Mouse (Mus musculus) liver, embryonic 13.5 days (tissue): ENCODE data around the gene Them4. TPM values are rescaled to one million over a fixed set of nuclear protein-coding genes. Genes with fewer than 3 reads are reported as not detected.

Experiments used
- ATAC-seq: fragments of 200-750 bp; cut with Nextera tagmentation; 2 replicates; pipeline ENCODE4 v1.8.0; 2017; ENCODE audit warnings: low read depth, mild to moderate bottlenecking, moderate number of reproducible peaks, moderate library complexity
- DNase-seq: peaks from one replicate; pipeline ENCODE4 v3.0.0; 2022
- H3K27ac ChIP-seq: fragments of 300-500 bp; sonication (generic); 2 replicates; pipeline ENCODE4 v1.5.1; 2015; ENCODE audit warnings: moderate library complexity, mild to moderate bottlenecking, inconsistent platforms
- H3K27me3 ChIP-seq: fragments of 300-500 bp; sonication (generic); 2 replicates; pipeline ENCODE4 v1.6.1; 2015; ENCODE audit warnings: mild to moderate bottlenecking, inconsistent platforms
- H3K36me3 ChIP-seq: fragments of 300-500 bp; sonication (generic); 2 replicates; pipeline ENCODE4 v1.6.1; 2015; ENCODE audit warnings: mild to moderate bottlenecking, inconsistent platforms
- H3K4me1 ChIP-seq: fragments of 300-500 bp; sonication (generic); replicated peaks from 2 replicates; pipeline ENCODE4 v1.6.1; 2015; ENCODE audit warnings: inconsistent platforms
- H3K4me2 ChIP-seq: fragments of 300-500 bp; sonication (generic); 2 replicates; pipeline ENCODE4 v1.6.1; 2015; ENCODE audit warnings: inconsistent platforms, mild to moderate bottlenecking, moderate library complexity
- H3K4me3 ChIP-seq: fragments of 300-500 bp; sonication (generic); replicated peaks from 2 replicates; pipeline ENCODE4 v1.5.1; 2015; ENCODE audit warnings: mild to moderate bottlenecking, inconsistent platforms
- H3K9ac ChIP-seq: fragments of 300-500 bp; sonication (generic); 2 replicates; pipeline ENCODE4 v1.6.1; 2015; ENCODE audit warnings: mild to moderate bottlenecking, inconsistent platforms
- H3K9me3 ChIP-seq: fragments of 300-500 bp; sonication (generic); replicated peaks from 2 replicates; pipeline ENCODE4 v1.6.1; 2016; ENCODE audit warnings: inconsistent platforms
- WGBS: fragments of 180-500 bp; shearing (Covaris S2); methylation state at CpG from one replicate; pipeline ENCODE4 v1.1.7; 2015; ENCODE audit not compliant: insufficient replicate concordance; 5-methylcytosine and 5-hydroxymethylcytosine counted together
- polyA plus RNA-seq: library from polyadenylated mRNA; unstranded; fragments of >200 nt; fragmentation: Nextera tagmentation; extraction: Ambion mirVana; gene quantifications from 2 replicates; pipeline ENCODE4 v1.2.1, GENCODE M21; 2015

The Them4 gene
- polyA plus RNA-seq, 1 experiment from 2014 or later: 2.6 TPM

DNA sequence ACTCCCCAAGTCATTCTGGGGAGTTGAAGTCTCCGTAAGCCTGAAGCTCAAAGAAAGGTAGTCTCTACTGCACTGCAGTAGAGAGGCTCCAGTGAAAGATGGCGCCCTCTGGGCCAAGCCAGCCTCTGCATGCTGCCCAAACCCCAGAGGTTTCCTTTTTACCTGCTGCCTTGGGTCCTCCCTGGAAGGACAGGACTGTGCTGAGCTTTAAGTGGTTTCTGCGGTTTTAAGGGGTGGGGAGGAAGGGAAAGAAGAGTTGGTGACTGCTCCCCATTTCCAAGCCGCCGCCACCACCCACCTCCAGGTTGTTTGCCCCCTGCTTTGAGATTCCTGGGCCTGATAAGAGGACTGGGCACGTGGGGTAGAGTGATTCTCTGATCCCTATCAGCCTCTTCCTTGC, 58.7 kb downstream of the Them4 start:
- H3K27ac ChIP-seq: no peak overlapping the region
- H3K4me3 ChIP-seq: no peak overlapping the region
- H3K4me2 ChIP-seq: no peak overlapping the region
- DNase-seq (no peak), ATAC-seq (no peak)
- H3K9me3 ChIP-seq: no peaks in the 10 kb centered on the region
- H3K27me3 ChIP-seq: peaks cover 33% of the 10 kb centered on the region
- H3K4me1 ChIP-seq: peaks cover 9% of the 10 kb centered on the region
- no peaks in the 10 kb centered on the region for H3K36me3 ChIP-seq
- WGBS: 42% methylated on average over 6 of the region's 6 CpGs
- H3K9ac ChIP-seq: no peak overlapping the region

DNA sequence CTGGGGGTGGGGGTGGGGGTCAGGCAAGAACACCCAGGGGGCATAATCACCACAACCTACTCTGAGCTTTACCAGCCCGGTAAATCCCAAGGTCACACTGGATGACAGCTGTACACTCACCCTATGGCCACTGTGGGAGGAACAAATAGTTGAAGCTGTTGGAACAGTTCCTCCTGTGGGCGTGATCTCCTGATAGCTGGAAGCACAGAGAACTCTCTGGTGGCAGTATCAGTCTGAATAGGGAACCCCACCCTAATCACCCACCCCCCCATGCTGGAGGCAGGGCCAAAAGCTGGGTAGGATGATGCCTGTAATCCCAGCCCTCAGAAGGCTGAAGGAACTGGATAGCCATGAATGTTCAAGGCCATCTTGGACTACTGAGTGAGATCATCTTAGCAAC, 59.8 kb downstream of the Them4 start:
- Histone ChIP-seq H3K4me1 (peaks cover 12% of the 10 kb centered on the region), H3K9me3 (no peaks in the 10 kb centered on the region), H3K4me2 (no peak overlapping the region), H3K9ac (no peak overlapping the region), H3K27ac (no peak overlapping the region), H3K36me3 (no peaks in the 10 kb centered on the region), H3K27me3 (peaks cover 22% of the 10 kb centered on the region), H3K4me3 (no peak overlapping the region)
- ATAC-seq (peak; percentile 45), DNase-seq (no peak)
- 27% methylated on average over 2 of the region's 2 CpGs for WGBS

DNA sequence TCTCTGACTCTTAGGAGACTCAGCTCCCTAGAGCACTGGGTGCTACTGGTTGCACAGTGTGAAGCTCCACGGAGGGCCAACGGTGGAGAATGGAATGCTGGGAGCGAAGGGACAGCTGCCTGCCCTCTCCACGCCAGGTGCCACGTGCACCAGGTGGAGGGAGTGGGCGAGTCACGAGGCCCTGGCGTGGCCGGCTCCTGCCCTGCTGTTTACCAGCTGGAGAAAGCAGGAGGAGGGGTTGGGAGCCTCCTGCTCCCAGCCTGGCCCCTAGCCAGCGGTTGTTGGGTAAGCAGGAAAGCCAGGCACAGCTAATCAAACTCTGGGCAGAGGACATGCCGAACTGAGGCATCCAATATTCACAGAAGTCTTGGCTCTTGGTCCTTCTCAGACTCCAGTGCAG, 61.7 kb downstream of the Them4 start:
- Histone ChIP-seq H3K36me3 (no peaks in the 10 kb centered on the region), H3K9me3 (no peaks in the 10 kb centered on the region), H3K4me3 (no peak overlapping the region), H3K9ac (no peak overlapping the region), H3K4me1 (peaks cover 12% of the 10 kb centered on the region), H3K4me2 (no peak overlapping the region), H3K27ac (no peak overlapping the region), H3K27me3 (0 out of 2 replicates have a peak, but pooled peaks cover 5% of the 10 kb centered on the region)
- WGBS: 12% methylated on average over 11 of the region's 11 CpGs
- ATAC-seq (peak; percentile 50), DNase-seq (peak; percentile 12)

DNA sequence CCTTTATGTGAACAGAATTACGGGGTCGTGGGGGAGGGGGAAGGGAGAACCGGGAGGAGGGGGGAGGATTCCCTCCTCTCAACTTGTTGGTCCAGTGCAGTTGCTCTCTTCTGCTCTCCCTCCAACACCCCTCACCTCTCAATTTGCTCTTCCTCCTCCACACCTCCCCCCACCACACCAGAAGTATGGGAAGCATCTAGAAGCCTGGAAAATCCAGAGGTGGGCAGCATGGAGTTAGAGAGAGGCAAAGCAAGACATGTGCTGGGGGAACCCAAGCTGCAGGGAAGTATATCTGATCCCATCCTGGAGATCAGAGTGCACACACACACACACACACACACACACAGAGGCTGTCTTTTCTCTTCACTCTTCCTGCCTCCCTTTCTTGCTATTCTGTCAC, 62.1 kb downstream of the Them4 start:
- 0% methylated on average over 2 of the region's 3 CpGs for WGBS
- Histone ChIP-seq H3K36me3 (no peaks in the 10 kb centered on the region), H3K4me3 (no peak overlapping the region), H3K27me3 (0 out of 2 replicates have a peak, but pooled peaks cover 5% of the 10 kb centered on the region), H3K9ac (no peak overlapping the region), H3K4me2 (no peak overlapping the region), H3K9me3 (no peaks in the 10 kb centered on the region), H3K4me1 (peaks cover 12% of the 10 kb centered on the region), H3K27ac (no peak overlapping the region)
- DNase-seq: no peak
- ATAC-seq: no peak

DNA sequence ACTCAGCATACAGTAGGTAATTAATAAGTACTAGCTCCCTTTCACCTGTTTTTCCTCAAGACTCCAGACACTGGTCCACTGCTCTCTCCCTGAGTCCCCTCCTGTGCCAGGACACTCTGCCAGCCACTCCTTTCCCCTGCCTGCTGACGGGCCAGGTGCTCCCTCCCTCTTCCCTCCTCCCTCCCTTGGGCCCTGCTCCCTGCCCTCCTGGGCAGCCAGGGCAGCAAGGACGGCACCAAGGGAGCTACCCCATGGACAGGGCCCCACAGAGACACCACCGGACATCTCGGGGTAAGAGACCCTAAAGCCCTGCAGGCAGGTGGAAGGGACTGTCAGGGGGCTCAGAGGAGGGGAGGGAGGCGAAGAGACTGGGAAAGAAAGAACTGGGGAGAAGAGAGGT, 62.8 kb downstream of the Them4 start, which contains the start of gene Rorc:
Gene Rorc, plus strand, starts transcription at position 154 of the 400 bp plus-strand sequence.
- ATAC-seq (no peak), DNase-seq (no peak)
- Histone ChIP-seq H3K9me3 (no peaks in the 10 kb centered on the region), H3K36me3 (no peaks in the 10 kb centered on the region), H3K9ac (peak within 1 kb of the TSS; percentile 9; the same call in 1 of the 2 replicates), H3K27ac (no peak within 1 kb of the TSS), H3K27me3 (0 out of 2 replicates have a peak, but pooled peaks cover 5% of the 10 kb centered on the region), H3K4me1 (peaks cover 12% of the 10 kb centered on the region), H3K4me2 (peak within 1 kb of the TSS; percentile 19), H3K4me3 (no peak within 1 kb of the TSS)
- WGBS: 19% methylated on average over 5 of the region's 5 CpGs

DNA sequence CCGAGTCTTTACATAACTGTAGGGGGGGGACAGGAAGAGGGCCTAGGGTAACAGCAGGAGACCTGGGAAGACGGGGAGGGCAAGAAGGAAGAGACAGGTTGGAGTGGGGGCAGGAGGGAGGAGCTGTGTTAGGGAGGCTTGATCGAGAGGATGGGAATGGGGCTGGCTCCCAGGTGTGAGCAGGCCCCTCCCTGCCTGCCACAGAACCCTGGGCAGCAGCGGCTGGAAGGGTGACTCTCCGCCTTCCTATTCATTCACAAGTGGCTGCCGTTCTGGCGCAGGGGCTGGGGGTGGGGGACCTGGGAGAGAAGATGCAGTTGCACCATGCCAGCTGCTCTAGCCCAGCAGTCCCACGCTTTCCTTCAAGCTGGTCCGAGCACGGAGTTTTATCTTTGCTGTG, 63.2 kb downstream of the Them4 start:
- DNase-seq (no peak), ATAC-seq (no peak)
- Histone ChIP-seq H3K27ac (no peak overlapping the region), H3K27me3 (0 out of 2 replicates have a peak, but pooled peaks cover 5% of the 10 kb centered on the region), H3K9me3 (no peaks in the 10 kb centered on the region), H3K36me3 (no peaks in the 10 kb centered on the region), H3K4me3 (no peak overlapping the region), H3K4me1 (peaks cover 12% of the 10 kb centered on the region), H3K9ac (peak overlapping the region; percentile 9; the same call in 1 of the 2 replicates), H3K4me2 (peak overlapping the region; percentile 19)
- 6% methylated on average over 10 of the region's 10 CpGs for WGBS

DNA sequence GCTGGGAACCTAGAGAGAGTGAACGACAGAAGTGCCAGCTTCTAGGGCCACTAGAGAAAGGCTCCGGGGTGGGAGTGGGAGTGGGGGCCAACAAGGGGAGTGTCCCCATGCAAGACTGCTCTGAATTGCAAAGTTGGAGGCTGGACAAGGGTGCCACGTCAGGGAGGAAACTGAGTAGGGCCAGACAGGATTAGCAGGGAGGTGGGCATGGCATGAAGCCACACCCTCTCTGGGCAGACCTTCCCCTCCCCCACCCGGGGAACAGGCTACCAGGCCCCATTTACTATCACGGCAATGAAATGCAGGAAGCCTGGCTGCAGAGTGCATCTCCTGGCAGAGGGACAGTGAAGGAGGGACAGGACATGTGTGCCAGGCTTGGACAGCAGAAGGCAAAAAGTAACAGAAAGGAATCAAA, 63.7 kb downstream of the Them4 start:
- H3K4me1 ChIP-seq: peaks cover 12% of the 10 kb centered on the region
- H3K27ac ChIP-seq: no peak overlapping the region
- no peaks in the 10 kb centered on the region for H3K36me3 ChIP-seq
- no peaks in the 10 kb centered on the region for H3K9me3 ChIP-seq
- no peak for ATAC-seq
- peak overlapping the region; percentile 19 for H3K4me2 ChIP-seq
- no peak overlapping the region for H3K9ac ChIP-seq
- 8% methylated on average over 5 of the region's 5 CpGs for WGBS
- DNase-seq: no peak
- H3K4me3 ChIP-seq: no peak overlapping the region
- 0 out of 2 replicates have a peak, but pooled peaks cover 5% of the 10 kb centered on the region for H3K27me3 ChIP-seq

DNA sequence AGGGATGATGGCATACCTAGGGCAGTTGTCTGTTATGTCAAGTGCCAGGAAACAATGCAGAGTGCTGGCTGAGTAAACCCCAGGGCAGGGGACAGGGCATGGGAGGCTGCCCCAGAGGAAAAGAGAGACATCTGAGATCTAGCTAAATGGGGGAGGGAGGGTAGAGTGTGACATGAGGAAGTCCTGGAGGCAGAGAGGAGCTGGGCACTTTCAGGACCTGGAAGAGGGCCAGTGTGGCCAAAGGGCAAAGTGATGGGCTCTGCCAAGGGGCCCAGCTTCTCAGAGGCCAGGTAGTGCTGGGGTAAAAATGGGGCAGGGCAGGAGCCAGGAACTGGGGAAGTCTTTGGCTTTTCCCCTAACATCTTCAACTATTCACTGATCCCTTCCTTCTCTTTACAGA, 64.7 kb downstream of the Them4 start:
- ATAC-seq: no peak
- H3K27ac ChIP-seq: no peak overlapping the region
- no peak for DNase-seq
- H3K9me3 ChIP-seq: no peaks in the 10 kb centered on the region
- 0 out of 2 replicates have a peak, but pooled peaks cover 5% of the 10 kb centered on the region for H3K27me3 ChIP-seq
- no peaks in the 10 kb centered on the region for H3K36me3 ChIP-seq
- H3K4me2 ChIP-seq: no peak overlapping the region
- H3K9ac ChIP-seq: no peak overlapping the region
- H3K4me1 ChIP-seq: peaks cover 12% of the 10 kb centered on the region
- no peak overlapping the region for H3K4me3 ChIP-seq

DNA sequence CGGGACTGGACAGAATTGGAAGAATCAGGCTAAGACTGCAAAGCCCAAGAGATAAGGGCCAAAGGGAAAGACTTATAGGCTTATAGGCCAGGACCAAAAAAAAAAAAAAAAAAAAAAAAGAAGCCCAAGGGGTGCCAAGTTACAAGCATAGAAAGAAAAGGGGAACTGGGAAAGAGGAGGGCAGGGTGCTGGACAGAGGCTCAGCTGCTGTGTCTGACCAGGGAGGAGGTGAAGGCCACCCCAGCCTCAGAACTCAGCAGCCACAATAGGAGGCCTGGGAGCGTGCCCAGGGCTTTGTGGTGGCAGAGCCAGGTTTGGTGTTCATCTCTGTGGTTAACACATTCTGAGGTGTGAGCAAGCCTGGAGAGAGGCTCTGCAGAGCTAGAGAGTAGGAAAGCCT, 65.3 kb downstream of the Them4 start:
- Histone ChIP-seq H3K9ac (no peak overlapping the region), H3K4me3 (no peak overlapping the region), H3K4me1 (peaks cover 12% of the 10 kb centered on the region), H3K27me3 (0 out of 2 replicates have a peak, but pooled peaks cover 5% of the 10 kb centered on the region), H3K27ac (no peak overlapping the region), H3K36me3 (no peaks in the 10 kb centered on the region), H3K4me2 (no peak overlapping the region), H3K9me3 (no peaks in the 10 kb centered on the region)
- WGBS: 36% methylated on average over 2 of the region's 2 CpGs
- ATAC-seq (no peak), DNase-seq (no peak)

DNA sequence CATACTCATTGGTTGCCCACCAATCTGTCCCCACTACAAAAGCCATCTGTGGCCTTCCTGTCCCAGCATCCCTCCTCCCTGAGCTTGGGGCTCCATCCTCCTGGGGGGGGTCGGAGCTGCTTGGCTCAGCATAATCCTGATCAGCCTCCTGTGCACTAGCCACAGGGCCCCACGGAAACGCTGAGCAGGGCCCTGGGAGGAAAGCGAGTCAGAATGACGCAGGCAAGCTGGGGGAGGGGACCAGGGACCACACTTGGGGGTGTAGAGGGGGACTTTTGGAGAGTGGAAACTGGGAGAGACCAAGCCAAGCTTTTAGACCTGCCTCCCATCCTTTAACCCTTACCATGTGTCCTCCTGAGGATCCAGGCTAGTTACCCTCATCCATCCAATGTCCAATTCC, 66.0 kb downstream of the Them4 start:
- H3K27ac ChIP-seq: no peak overlapping the region
- no peak overlapping the region for H3K4me2 ChIP-seq
- ATAC-seq: no peak
- DNase-seq: no peak
- no peaks in the 10 kb centered on the region for H3K36me3 ChIP-seq
- H3K9me3 ChIP-seq: no peaks in the 10 kb centered on the region
- H3K27me3 ChIP-seq: 0 out of 2 replicates have a peak, but pooled peaks cover 5% of the 10 kb centered on the region
- no peak overlapping the region for H3K4me3 ChIP-seq
- H3K9ac ChIP-seq: no peak overlapping the region
- peaks cover 12% of the 10 kb centered on the region for H3K4me1 ChIP-seq
- WGBS: 27% methylated on average over 5 of the region's 5 CpGs

DNA sequence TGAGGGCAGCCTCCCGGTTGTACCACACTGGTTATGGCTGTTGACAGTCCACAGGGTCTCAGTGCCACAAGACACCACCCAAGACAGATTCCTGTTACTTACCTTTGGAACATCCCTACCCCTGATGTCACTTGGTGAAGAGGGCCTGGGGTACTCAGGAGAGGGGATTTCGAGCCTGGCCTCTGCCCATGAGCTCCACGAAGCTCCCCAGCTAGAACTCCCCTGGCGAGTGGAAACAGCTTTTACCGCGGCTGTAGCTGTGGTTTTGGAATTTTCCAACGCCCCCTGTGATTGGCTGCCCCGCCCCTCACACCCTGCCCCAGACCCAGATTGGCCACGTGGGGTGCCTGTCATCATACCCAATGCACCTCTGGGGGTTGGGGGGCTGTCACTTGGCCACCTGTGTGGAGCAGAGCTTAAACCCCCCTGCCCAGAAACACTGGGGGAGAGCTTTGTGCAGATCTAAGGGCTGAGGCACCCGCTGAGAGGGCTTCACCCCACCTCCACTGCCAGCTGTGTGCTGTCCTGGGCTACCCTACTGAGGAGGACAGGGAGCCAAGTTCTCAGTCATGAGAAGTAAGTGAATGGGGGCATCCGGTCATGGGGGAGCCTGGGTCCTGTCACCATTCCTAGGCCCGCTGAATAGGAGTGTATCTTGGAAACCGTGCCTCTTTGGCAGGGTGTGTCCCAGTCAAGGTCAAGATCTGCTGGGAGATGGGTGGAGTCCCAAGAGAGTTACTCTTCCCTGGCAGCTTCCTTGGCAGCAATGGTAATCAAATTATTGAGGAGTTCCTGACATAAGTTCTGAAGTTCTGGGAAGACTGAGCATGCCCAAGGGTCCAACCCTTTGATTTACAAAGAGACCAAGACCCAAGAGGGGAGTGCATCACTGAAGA, 67.4 kb downstream of the Them4 start:
- DNase-seq (no peak), ATAC-seq (no peak)
- 13% methylated on average over 13 of the region's 13 CpGs for WGBS
- Histone ChIP-seq H3K27me3 (no peaks in the 10 kb centered on the region), H3K4me2 (no peak overlapping the region), H3K36me3 (no peaks in the 10 kb centered on the region), H3K27ac (no peak overlapping the region), H3K4me1 (peaks cover 12% of the 10 kb centered on the region), H3K9me3 (no peaks in the 10 kb centered on the region), H3K4me3 (no peak overlapping the region), H3K9ac (no peak overlapping the region)
